Mouse (Mus musculus) liver, embryonic 14.5 days (tissue): Measurements from ENCODE around the gene Utrn.

Experiments used
- CTCF ChIP-seq: IDR thresholded peaks from 2 replicates; pipeline ENCODE4 v1.5.1; 2016; ENCODE audit warnings: antibody characterized with exemption, low read depth, control low read depth
- EP300 ChIP-seq: IDR thresholded peaks from 2 replicates; pipeline ENCODE4 v1.6.1; 2016; ENCODE audit warnings: antibody characterized with exemption, low read depth

DNA sequence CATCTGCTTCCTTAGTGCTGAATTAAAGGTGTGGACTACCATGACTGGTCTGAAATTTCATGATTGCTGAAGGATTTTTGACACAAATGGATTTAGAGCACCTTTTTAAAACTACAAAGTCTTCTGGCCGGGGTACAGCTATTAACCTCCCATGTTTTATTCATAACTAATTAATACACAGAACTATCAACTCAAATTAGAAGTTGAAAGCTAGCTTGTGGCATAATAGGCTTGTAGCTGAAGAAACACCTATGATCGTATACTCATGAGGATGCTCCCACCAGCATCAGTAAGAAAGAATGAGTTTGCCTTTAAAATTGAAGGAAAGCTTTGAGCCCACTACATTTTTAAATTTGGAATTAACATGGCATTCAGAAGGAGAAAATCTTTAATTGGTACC is 282.3 kb downstream of the Utrn start:
- TF ChIP-seq EP300 (no peak), CTCF (no peak)
